Comparison of ENCODE assay signal across 9 mouse cellular contexts in the genomic region with DNA sequence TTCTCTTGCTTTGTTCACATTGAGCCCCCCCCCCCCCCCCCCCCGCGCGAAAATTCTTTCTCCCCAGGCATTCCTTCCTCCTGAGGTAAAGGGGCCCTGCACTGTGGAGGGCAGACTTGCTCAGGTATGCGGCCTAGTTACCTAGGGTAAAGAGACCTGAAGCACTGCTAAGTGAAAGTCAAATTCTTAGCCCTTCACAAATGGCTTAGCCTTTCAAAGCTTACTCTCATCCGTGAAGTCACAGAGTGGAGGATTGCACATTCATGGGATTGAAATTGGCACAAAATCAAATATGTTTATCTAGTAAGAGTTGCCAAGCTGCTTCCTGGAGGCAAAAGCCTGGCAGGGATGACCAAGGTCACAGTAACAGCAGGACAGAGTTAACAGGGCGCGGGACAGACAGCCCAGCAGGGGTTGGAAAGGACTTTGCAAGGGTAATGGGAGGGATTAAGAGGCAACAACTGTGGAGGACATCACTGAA.
A peak's percentile ranks its signal among the peaks of the same experiment; 100 is the strongest.
DNase-seq lines count a peak whose midpoint lies in the region; ATAC-seq lines count a peak whose summit lies in the region.
"Had no signal": no experiment of that assay in that cellular context is flagged by ENCODE, and none has a peak within 500 bp of the region (broad histone marks: within the 10 kb centered on the region; RNA-seq: fewer than 3 reads in every experiment).

No protein-coding gene starts in this region.

- no peaks in the 10 kb centered on the region for H3K4me1 ChIP-seq in hindbrain, embryonic 15.5 days (replicated peaks)
- H3K4me1 ChIP-seq in hindbrain, embryonic 12.5 days = peaks cover 6% of the 10 kb centered on the region; the same call in 1 of the 2 replicates
- peaks cover 8% of the 10 kb centered on the region for H3K4me1 ChIP-seq in embryonic facial prominence, embryonic 15.5 days
- peaks cover 5% of the 10 kb centered on the region for H3K4me1 ChIP-seq in midbrain, embryonic 16.5 days (ENCODE audit: control insufficient read depth, insufficient read depth, low read length)

- DNase-seq in kidney, adult 18-20 months = peak; percentile 67
- DNase-seq in layer of hippocampus, adult 11-12 months (ENCODE audit: low spot score) = no peak
- no peak for DNase-seq in MN1 (ENCODE audit: low spot score)
- DNase-seq: cerebellum, postnatal 14 days had no signal

- 30% methylated on average over 4 of the region's 7 CpGs for WGBS in hindbrain, embryonic 15.5 days
- WGBS in hindbrain, embryonic 12.5 days = 15% methylated on average over 7 of the region's 7 CpGs
- 21% methylated on average over 5 of the region's 7 CpGs for WGBS in embryonic facial prominence, embryonic 15.5 days
- WGBS in midbrain, embryonic 16.5 days = 25% methylated on average over 4 of the region's 7 CpGs

- H3K27me3 ChIP-seq in hindbrain, embryonic 15.5 days = no peaks in the 10 kb centered on the region
- H3K27me3 ChIP-seq in hindbrain, embryonic 12.5 days = no peaks in the 10 kb centered on the region
- H3K27me3 ChIP-seq in embryonic facial prominence, embryonic 15.5 days = no peaks in the 10 kb centered on the region
- no peaks in the 10 kb centered on the region for H3K27me3 ChIP-seq in midbrain, embryonic 16.5 days (ENCODE audit: control insufficient read depth, insufficient read depth, low read depth, low read length)

- H3K27ac ChIP-seq in hindbrain, embryonic 15.5 days (replicated peaks) = no peak overlapping the region
- H3K27ac ChIP-seq in hindbrain, embryonic 12.5 days = no peak overlapping the region
- H3K27ac ChIP-seq in embryonic facial prominence, embryonic 15.5 days (replicated peaks) = no peak overlapping the region
- H3K27ac ChIP-seq in midbrain, embryonic 16.5 days (ENCODE audit: low read length) = no peak overlapping the region

- H3K36me3 ChIP-seq in hindbrain, embryonic 15.5 days = no peaks in the 10 kb centered on the region
- no peaks in the 10 kb centered on the region for H3K36me3 ChIP-seq in hindbrain, embryonic 12.5 days
- no peaks in the 10 kb centered on the region for H3K36me3 ChIP-seq in embryonic facial prominence, embryonic 15.5 days
- no peaks in the 10 kb centered on the region for H3K36me3 ChIP-seq in midbrain, embryonic 16.5 days (ENCODE audit: control insufficient read depth, insufficient read depth, low read length)

- no peaks in the 10 kb centered on the region for H3K9me3 ChIP-seq in hindbrain, embryonic 15.5 days
- peaks cover 11% of the 10 kb centered on the region for H3K9me3 ChIP-seq in hindbrain, embryonic 12.5 days (replicated peaks)
- H3K9me3 ChIP-seq in embryonic facial prominence, embryonic 15.5 days (replicated peaks) = no peaks in the 10 kb centered on the region
- H3K9me3 ChIP-seq in midbrain, embryonic 16.5 days (replicated peaks; ENCODE audit: control insufficient read depth, low read length, poor library complexity, severe bottlenecking) = no peaks in the 10 kb centered on the region; the same call in 1 of the 2 replicates

- H3K4me2 ChIP-seq in hindbrain, embryonic 15.5 days = no peak overlapping the region
- H3K4me2 ChIP-seq in hindbrain, embryonic 12.5 days (replicated peaks) = no peak overlapping the region
- no peak overlapping the region for H3K4me2 ChIP-seq in embryonic facial prominence, embryonic 15.5 days (replicated peaks)
- H3K4me2 ChIP-seq in midbrain, embryonic 16.5 days (ENCODE audit: low read length) = no peak overlapping the region

- H3K9ac ChIP-seq in hindbrain, embryonic 15.5 days = no peak overlapping the region
- H3K9ac ChIP-seq in hindbrain, embryonic 12.5 days = no peak overlapping the region
- no peak overlapping the region for H3K9ac ChIP-seq in embryonic facial prominence, embryonic 15.5 days
- no peak overlapping the region for H3K9ac ChIP-seq in midbrain, embryonic 16.5 days (ENCODE audit: low read depth, low read length)

- H3K4me3 ChIP-seq in hindbrain, embryonic 15.5 days = no peak overlapping the region
- no peak overlapping the region for H3K4me3 ChIP-seq in hindbrain, embryonic 12.5 days
- H3K4me3 ChIP-seq in embryonic facial prominence, embryonic 15.5 days (replicated peaks) = no peak overlapping the region
- H3K4me3 ChIP-seq in midbrain, embryonic 16.5 days (ENCODE audit: low read depth, low read length) = no peak overlapping the region

- ATAC-seq in hindbrain, embryonic 15.5 days (ENCODE audit: low FRiP score, low read depth) = peak; percentile 61; the same call in 1 of the 2 replicates
- ATAC-seq in hindbrain, embryonic 12.5 days (ENCODE audit: low FRiP score) = no peak
- peak; percentile 29; the same call in 1 of the 2 replicates for ATAC-seq in embryonic facial prominence, embryonic 15.5 days (ENCODE audit: insufficient number of reproducible peaks, low FRiP score, low TSS enrichment, low read depth)
- peak; percentile 39; the same call in 1 of the 2 replicates for ATAC-seq in midbrain, embryonic 16.5 days
- no peak for ATAC-seq in frontal cortex, adult (ENCODE audit: low TSS enrichment)

Comparison
In these comparisons a context has a peak if more than half of its experiments do, and no peak if none do; other contexts are left out.
1. ATAC-seq: peak in hindbrain, embryonic 15.5 days (single experiment), embryonic facial prominence, embryonic 15.5 days (single experiment) and midbrain, embryonic 16.5 days (single experiment); none in hindbrain, embryonic 12.5 days (single experiment) and frontal cortex, adult (single experiment).